Mouse (Mus musculus) neural tube, embryonic 11.5 days (tissue): ENCODE results near the gene Sirt5. TPM values are rescaled to one million over a fixed set of nuclear protein-coding genes. Genes with fewer than 3 reads are reported as not detected.

Source experiments
- ATAC-seq: fragments of 200-750 bp; cut with Nextera tagmentation; 2 replicates; pipeline ENCODE4 v1.8.0; 2017; ENCODE audit warnings: moderate number of reproducible peaks, mild to moderate bottlenecking, moderate TSS enrichment, moderate library complexity; ENCODE audit not compliant: insufficient read depth, low FRiP score, low TSS enrichment
- DNase-seq: peaks from one replicate; pipeline ENCODE4 v3.0.0-alpha.2; 2015; ENCODE audit warnings: low spot score
- H3K27ac ChIP-seq: fragments of 300-500 bp; sonication (generic); 2 replicates; pipeline ENCODE4 v1.5.1; 2014; ENCODE audit warnings: low read depth, mild to moderate bottlenecking, low read length
- H3K27me3 ChIP-seq: fragments of 300-500 bp; sonication (generic); 2 replicates; pipeline ENCODE4 v1.6.1; 2014; ENCODE audit warnings: mild to moderate bottlenecking, low read length, mixed read lengths; ENCODE audit not compliant: control insufficient read depth, insufficient read depth
- H3K36me3 ChIP-seq: fragments of 300-500 bp; sonication (generic); 2 replicates; pipeline ENCODE4 v1.6.1; 2014; ENCODE audit warnings: mild to moderate bottlenecking, low read length, moderate library complexity, mixed read lengths; ENCODE audit not compliant: control insufficient read depth, insufficient read depth
- H3K4me1 ChIP-seq: fragments of 300-500 bp; sonication (generic); 2 replicates; pipeline ENCODE4 v1.6.1; 2014; ENCODE audit warnings: low read length, mixed read lengths; ENCODE audit not compliant: control insufficient read depth, insufficient read depth
- H3K4me2 ChIP-seq: fragments of 300-500 bp; sonication (generic); 2 replicates; pipeline ENCODE4 v1.6.1; 2014; ENCODE audit warnings: low read depth, mild to moderate bottlenecking, moderate library complexity
- H3K4me3 ChIP-seq: fragments of 300-500 bp; sonication (generic); 2 replicates; pipeline ENCODE4 v1.5.1; 2014; ENCODE audit warnings: low read depth, low read length
- H3K9ac ChIP-seq: fragments of 300-500 bp; sonication (generic); 2 replicates; pipeline ENCODE4 v1.6.1; 2014; ENCODE audit warnings: mild to moderate bottlenecking, low read length
- H3K9me3 ChIP-seq: fragments of 300-500 bp; sonication (generic); 2 replicates; pipeline ENCODE4 v1.6.1; 2016; ENCODE audit warnings: low read length; ENCODE audit not compliant: control insufficient read depth
- WGBS: fragments of 180-500 bp; shearing (Covaris S2); extraction: QIAGEN DNeasy Blood & Tissue Kit; methylation state at CpG from one replicate; pipeline ENCODE4 v1.1.7; 2014; 5-methylcytosine and 5-hydroxymethylcytosine counted together
- polyA plus RNA-seq: library from polyadenylated mRNA; unstranded; fragments of >200 nt; fragmentation: Nextera tagmentation; extraction: Ambion mirVana; gene quantifications from 2 replicates; pipeline ENCODE4 v1.2.1, GENCODE M21; 2014

Gene Sirt5
- polyA plus RNA-seq, 1 experiment from 2014 or later: 18.5 TPM

DNA sequence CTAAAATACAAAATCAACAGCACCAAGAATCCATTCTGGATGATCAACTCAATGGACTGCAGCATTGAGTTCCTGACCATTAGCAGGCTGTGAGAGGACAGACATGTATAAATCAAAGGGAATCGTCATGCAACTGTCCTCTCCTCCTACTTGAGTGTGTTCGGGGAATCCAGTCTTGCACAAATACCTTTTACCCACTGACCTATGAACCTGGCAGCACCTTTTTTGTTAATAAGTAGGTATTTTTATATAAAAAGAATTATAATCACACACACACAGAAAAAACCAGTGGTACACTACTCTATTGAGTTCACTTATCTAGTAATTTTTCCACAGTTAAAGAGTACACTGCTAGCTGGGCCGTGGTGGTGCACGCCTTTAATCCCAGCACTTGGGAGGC lies 78.4 kb downstream of the Sirt5 start:
- no peaks in the 10 kb centered on the region for H3K36me3 ChIP-seq
- 0 out of 2 replicates have a peak, but pooled peaks cover 3% of the 10 kb centered on the region for H3K4me1 ChIP-seq
- no peak overlapping the region for H3K4me3 ChIP-seq
- no peak for ATAC-seq
- no peaks in the 10 kb centered on the region for H3K9me3 ChIP-seq
- H3K27me3 ChIP-seq: no peaks in the 10 kb centered on the region
- no peak for DNase-seq
- 91% methylated on average over 4 of the region's 4 CpGs for WGBS
- H3K27ac ChIP-seq: no peak overlapping the region
- no peak overlapping the region for H3K4me2 ChIP-seq
- no peak overlapping the region for H3K9ac ChIP-seq

DNA sequence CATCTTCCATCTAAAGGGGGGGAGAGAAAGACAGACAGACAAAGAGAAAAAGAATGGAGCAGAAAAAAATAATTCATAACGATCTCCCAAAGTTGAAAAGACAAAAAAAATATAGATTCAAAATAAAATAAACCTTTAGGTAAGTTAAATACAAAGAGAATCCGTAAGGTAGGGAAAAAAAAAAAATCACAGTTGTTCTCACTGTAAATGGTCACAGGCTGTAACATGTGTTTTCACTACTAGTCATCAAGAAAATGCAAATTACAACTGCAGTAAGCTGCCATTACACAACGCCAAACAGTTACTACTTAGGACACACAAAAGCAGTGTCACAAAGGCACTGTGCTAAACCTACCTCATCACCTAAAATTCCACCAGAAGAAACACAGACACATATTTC lies 79.4 kb downstream of the Sirt5 start:
- Histone ChIP-seq H3K4me3 (no peak overlapping the region), H3K4me2 (no peak overlapping the region), H3K27me3 (no peaks in the 10 kb centered on the region), H3K9me3 (no peaks in the 10 kb centered on the region), H3K27ac (no peak overlapping the region), H3K36me3 (no peaks in the 10 kb centered on the region), H3K4me1 (0 out of 2 replicates have a peak, but pooled peaks cover 3% of the 10 kb centered on the region), H3K9ac (no peak overlapping the region)
- 90% methylated on average over 3 of the region's 3 CpGs for WGBS
- ATAC-seq (no peak), DNase-seq (no peak)

Other genes with a start within 250 kb of the Sirt5 start
- 73.7 and 75.4 TPM in 2 replicates for gene Tbc1d7, start 194.0 kb upstream of the Sirt5 start, polyA plus RNA-seq
- gene Gfod1, start 61.3 kb upstream of the Sirt5 start, polyA plus RNA-seq: 0.66 and 0.78 TPM in 2 replicates
- gene Nol7, start 32.9 kb downstream of the Sirt5 start, polyA plus RNA-seq: 172 and 184 TPM in 2 replicates
- gene Ranbp9, start 115.8 kb downstream of the Sirt5 start, polyA plus RNA-seq: 10.9 and 12.5 TPM in 2 replicates
- 10.5 and 14.7 TPM in 2 replicates for gene Mcur1, start 194.7 kb downstream of the Sirt5 start, polyA plus RNA-seq